Mouse (Mus musculus) erythroblast, embryonic 14.5 days (primary cell): Measurements from ENCODE around the gene Wapl.

Experiments used
- GATA1 ChIP-seq: IDR thresholded peaks from 2 replicates; pipeline ENCODE4 v1.6.1; 2012; ENCODE audit warnings: low read length, inconsistent platforms, mixed read lengths
- TAL1 ChIP-seq: IDR thresholded peaks from 3 replicates; pipeline ENCODE4 v1.6.1; 2012; ENCODE audit warnings: low read length, inconsistent platforms, mixed read lengths

GRCm38 (mm10) chr14:34773681-34774080 is 100.0 kb downstream of the Wapl start:
- no peak for TF ChIP-seq GATA1
- no peak for TF ChIP-seq TAL1
